Mouse (Mus musculus) megakaryocyte, embryonic 14.5 days (primary cell): ENCODE data around the gene Adgra3.

Source experiments
- FLI1 ChIP-seq: IDR thresholded peaks from 2 replicates; pipeline ENCODE4 v1.6.1; 2012; ENCODE audit warnings: low read length, inconsistent platforms, mixed read lengths
- GATA1 ChIP-seq: IDR thresholded peaks from 3 replicates; pipeline ENCODE4 v1.6.1; 2012; ENCODE audit warnings: mixed read lengths, low read length, inconsistent platforms, borderline replicate concordance

DNA sequence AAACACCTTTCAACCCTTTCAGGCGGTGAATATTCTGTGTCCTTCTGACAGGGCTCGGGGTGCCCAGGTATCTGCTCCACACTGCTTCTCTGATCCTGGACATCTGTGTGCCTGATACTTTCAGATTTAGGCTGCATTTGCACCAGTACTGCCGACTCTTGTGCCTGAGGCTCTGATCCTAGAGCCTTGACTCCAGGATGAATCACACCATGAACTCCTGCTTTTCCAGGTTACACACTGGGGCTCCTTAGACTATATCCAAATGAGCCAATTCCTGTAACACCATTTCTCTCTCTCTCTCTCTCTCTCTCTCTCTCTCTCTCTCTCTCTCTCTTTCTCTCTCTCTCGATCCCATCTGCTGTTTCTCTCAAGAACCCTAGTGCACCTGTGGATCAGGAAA is 15.1 kb downstream of the Adgra3 start:
- no peak for TF ChIP-seq GATA1
- TF ChIP-seq FLI1, result no peak
